Mouse (Mus musculus) midbrain, embryonic 10.5 days (tissue): Measurements from ENCODE around the gene Mcfd2. TPM values are rescaled to one million over a fixed set of nuclear protein-coding genes. Genes with fewer than 3 reads are reported as not detected.

ENCODE experiments used
- DNase-seq: peaks from one replicate; pipeline ENCODE4 v3.0.0-alpha.2; 2017; ENCODE audit warnings: low spot score
- H3K27ac ChIP-seq: fragments of 300-500 bp; sonication (generic); replicated peaks from 2 replicates; pipeline ENCODE4 v1.5.1; 2016; ENCODE audit warnings: mild to moderate bottlenecking
- H3K27me3 ChIP-seq: fragments of 300-500 bp; sonication (generic); 2 replicates; pipeline ENCODE4 v1.6.1; 2016; ENCODE audit warnings: low read depth, mild to moderate bottlenecking; ENCODE audit not compliant: poor library complexity, severe bottlenecking
- H3K36me3 ChIP-seq: fragments of 300-500 bp; sonication (generic); 2 replicates; pipeline ENCODE4 v1.6.1; 2016; ENCODE audit warnings: mild to moderate bottlenecking, moderate library complexity
- H3K4me1 ChIP-seq: fragments of 300-500 bp; sonication (generic); 2 replicates; pipeline ENCODE4 v1.6.1; 2016
- H3K4me3 ChIP-seq: fragments of 300-500 bp; sonication (generic); 2 replicates; pipeline ENCODE4 v1.5.1; 2016; ENCODE audit warnings: mild to moderate bottlenecking, moderate library complexity
- H3K9me3 ChIP-seq: fragments of 300-500 bp; sonication (generic); replicated peaks from 2 replicates; pipeline ENCODE4 v1.6.1; 2016; ENCODE audit warnings: mild to moderate bottlenecking
- WGBS: fragments of 180-500 bp; shearing (Covaris S2); methylation state at CpG from one replicate; pipeline ENCODE4 v1.1.7; 2016; 5-methylcytosine and 5-hydroxymethylcytosine counted together
- polyA plus RNA-seq: library from polyadenylated mRNA; unstranded; fragments of >200 nt; fragmentation: Nextera tagmentation; extraction: Ambion mirVana; gene quantifications from 2 replicates; pipeline ENCODE4 v1.2.1, GENCODE M21; 2016

Mcfd2 gene
- polyA plus RNA-seq, 1 experiment from 2014 or later = 86.6 TPM

GRCm38 (mm10) chr17:87285731-87286465 lies 20.2 kb upstream of the Mcfd2 start:
- no peak overlapping the region for H3K4me3 ChIP-seq
- no peaks in the 10 kb centered on the region for H3K36me3 ChIP-seq
- peaks cover 51% of the 10 kb centered on the region for H3K4me1 ChIP-seq
- no peaks in the 10 kb centered on the region for H3K9me3 ChIP-seq
- peaks cover 84% of the 10 kb centered on the region for H3K27me3 ChIP-seq
- 80% methylated on average over 23 of the region's 23 CpGs for WGBS
- H3K27ac ChIP-seq = no peak overlapping the region
- no peak for DNase-seq

GRCm38 (mm10) chr17:87284482-87285040 lies 18.8 kb upstream of the Mcfd2 start:
- no peak for DNase-seq
- Histone ChIP-seq H3K36me3 (no peaks in the 10 kb centered on the region), H3K4me3 (0 out of 2 replicates have a peak overlapping the region, but pooled peaks have one; percentile 79), H3K27ac (no peak overlapping the region), H3K9me3 (no peaks in the 10 kb centered on the region), H3K4me1 (peaks cover 56% of the 10 kb centered on the region), H3K27me3 (peaks cover 88% of the 10 kb centered on the region)
- WGBS = 61% methylated on average over 7 of the region's 7 CpGs

GRCm38 (mm10) chr17:87283755-87284481 lies 18.2 kb upstream of the Mcfd2 start:
- DNase-seq = peak; percentile 44
- Histone ChIP-seq H3K27ac (no peak overlapping the region), H3K4me1 (peaks cover 56% of the 10 kb centered on the region)

GRCm38 (mm10) chr17:87283055-87283754 lies 17.5 kb upstream of the Mcfd2 start:
- H3K27me3 ChIP-seq = peaks cover 77% of the 10 kb centered on the region
- peak overlapping the region; percentile 96 for H3K27ac ChIP-seq
- under 1% methylated on average over 56 of the region's 56 CpGs for WGBS
- H3K9me3 ChIP-seq = no peaks in the 10 kb centered on the region
- peaks cover 53% of the 10 kb centered on the region for H3K4me1 ChIP-seq
- DNase-seq = peak; percentile 76
- H3K36me3 ChIP-seq = no peaks in the 10 kb centered on the region
- H3K4me3 ChIP-seq = peak overlapping the region; percentile 79

More at GRCm38 (mm10) chr17:87283755-87284481, 18.2 kb upstream of the Mcfd2 start:
- 3% methylated on average over 21 of the region's 21 CpGs for WGBS
- no peaks in the 10 kb centered on the region for H3K9me3 ChIP-seq
- H3K36me3 ChIP-seq = no peaks in the 10 kb centered on the region
- peaks cover 84% of the 10 kb centered on the region for H3K27me3 ChIP-seq
- peak overlapping the region; percentile 79 for H3K4me3 ChIP-seq

GRCm38 (mm10) chr17:87282706-87283053 lies 16.9 kb upstream of the Mcfd2 start, which contains the start of gene Ttc7:
Gene Ttc7 (plus strand): TSS chr17:87282886.
- under 1% methylated on average over 32 of the region's 38 CpGs for WGBS
- peaks cover 48% of the 10 kb centered on the region for H3K4me1 ChIP-seq
- peak within 1 kb of the TSS; percentile 96 for H3K27ac ChIP-seq
- peaks cover 72% of the 10 kb centered on the region for H3K27me3 ChIP-seq
- H3K9me3 ChIP-seq = no peaks in the 10 kb centered on the region
- peak within 1 kb of the TSS; percentile 79 for H3K4me3 ChIP-seq
- peak; percentile 95 for DNase-seq
- H3K36me3 ChIP-seq = no peaks in the 10 kb centered on the region

- peak; percentile 88 for DNase-seq
- H3K9me3 ChIP-seq = no peaks in the 10 kb centered on the region
- peaks cover 67% of the 10 kb centered on the region for H3K27me3 ChIP-seq
- H3K36me3 ChIP-seq = no peaks in the 10 kb centered on the region
- peak overlapping the region; percentile 79 for H3K4me3 ChIP-seq
- peaks cover 43% of the 10 kb centered on the region for H3K4me1 ChIP-seq
- WGBS = under 1% methylated on average over 44 of the region's 44 CpGs
- peak overlapping the region; percentile 96 for H3K27ac ChIP-seq
Observed at GRCm38 (mm10) chr17:87282007-87282705, 16.4 kb upstream of the Mcfd2 start.

- no peaks in the 10 kb centered on the region for H3K36me3 ChIP-seq
- peaks cover 19% of the 10 kb centered on the region for H3K27me3 ChIP-seq
- no peaks in the 10 kb centered on the region; the same call in 1 of the 2 replicates for H3K9me3 ChIP-seq
- WGBS = 65% methylated on average over 15 of the region's 15 CpGs
- DNase-seq = no peak
- H3K4me1 ChIP-seq = peaks cover 2% of the 10 kb centered on the region
- no peak overlapping the region for H3K27ac ChIP-seq
- no peak overlapping the region for H3K4me3 ChIP-seq
Observed at GRCm38 (mm10) chr17:87275363-87276341, 9.9 kb upstream of the Mcfd2 start.

- Histone ChIP-seq H3K4me3 (no peak overlapping the region), H3K4me1 (peaks cover 21% of the 10 kb centered on the region), H3K9me3 (no peaks in the 10 kb centered on the region; the same call in 1 of the 2 replicates), H3K36me3 (no peaks in the 10 kb centered on the region), H3K27me3 (no peaks in the 10 kb centered on the region), H3K27ac (no peak overlapping the region)
- DNase-seq = no peak
- 83% methylated on average over 6 of the region's 6 CpGs for WGBS
Observed at GRCm38 (mm10) chr17:87269454-87269853, 3.7 kb upstream of the Mcfd2 start.

GRCm38 (mm10) chr17:87264927-87265791 lies 576 bp downstream of the Mcfd2 start:
- 9% methylated on average over 28 of the region's 28 CpGs for WGBS
- Histone ChIP-seq H3K9me3 (peaks cover 4% of the 10 kb centered on the region; the same call in 1 of the 2 replicates), H3K27ac (peak overlapping the region; percentile 94), H3K4me1 (peaks cover 28% of the 10 kb centered on the region), H3K4me3 (peak overlapping the region; percentile 94), H3K27me3 (no peaks in the 10 kb centered on the region), H3K36me3 (peaks cover 42% of the 10 kb centered on the region)
- no peak for DNase-seq

- H3K27me3 ChIP-seq = no peaks in the 10 kb centered on the region
- 95% methylated on average over 11 of the region's 11 CpGs for WGBS
- DNase-seq = no peak
- peak overlapping the region; percentile 94 for H3K4me3 ChIP-seq
- no peak overlapping the region for H3K27ac ChIP-seq
- H3K36me3 ChIP-seq = peaks cover 51% of the 10 kb centered on the region
- H3K9me3 ChIP-seq = peaks cover 4% of the 10 kb centered on the region; the same call in 1 of the 2 replicates
- peaks cover 28% of the 10 kb centered on the region for H3K4me1 ChIP-seq
Observed at GRCm38 (mm10) chr17:87264054-87264830, 1.5 kb downstream of the Mcfd2 start.
